Mouse (Mus musculus): Measurements from ENCODE around the gene Fnbp1. TPM values are rescaled to one million over a fixed set of nuclear protein-coding genes. Genes with fewer than 3 reads are reported as not detected.

The Fnbp1 gene
- polyA plus RNA-seq, 1 experiment from 2014 or later = 31.1 TPM

- no peaks in the 10 kb centered on the region for H3K9me3 ChIP-seq (ENCODE audit: control insufficient read depth, low read length)
- 36% methylated on average over 6 of the region's 6 CpGs for WGBS
- peaks cover 20% of the 10 kb centered on the region for H3K4me1 ChIP-seq (replicated peaks; ENCODE audit: control insufficient read depth, insufficient read depth, low read length)
- H3K4me2 ChIP-seq (ENCODE audit: low read length) = peak overlapping the region; percentile 93; the same call in 1 of the 2 replicates
- DNase-seq (ENCODE audit: low spot score) (no peak), ATAC-seq (replicated peaks; ENCODE audit: low FRiP score, low TSS enrichment, low read depth) (no peak)
- H3K27ac ChIP-seq (ENCODE audit: low read depth) = peak overlapping the region; percentile 3; the same call in 1 of the 2 replicates
- no peaks in the 10 kb centered on the region for H3K27me3 ChIP-seq (replicated peaks; ENCODE audit: control insufficient read depth, insufficient read depth, low read length)
- peaks cover 19% of the 10 kb centered on the region for H3K36me3 ChIP-seq (ENCODE audit: control insufficient read depth, insufficient read depth, low read length)
- H3K9ac ChIP-seq (ENCODE audit: low read length) = no peak overlapping the region
- H3K4me3 ChIP-seq (ENCODE audit: low read depth, low read length) = no peak overlapping the region
Observed at GRCm38 (mm10) chr2:31143326-31143725, 1.5 kb upstream of the Fnbp1 start.

- Histone ChIP-seq H3K4me2 (ENCODE audit: low read length) (peak overlapping the region; percentile 93), H3K36me3 (ENCODE audit: control insufficient read depth, insufficient read depth, low read length) (peaks cover 13% of the 10 kb centered on the region), H3K27ac (ENCODE audit: low read depth) (peak overlapping the region; percentile 87), H3K9me3 (ENCODE audit: control insufficient read depth, low read length) (no peaks in the 10 kb centered on the region), H3K9ac (ENCODE audit: low read length) (peak overlapping the region; percentile 93; the same call in 1 of the 2 replicates), H3K27me3 (replicated peaks; ENCODE audit: control insufficient read depth, insufficient read depth, low read length) (no peaks in the 10 kb centered on the region), H3K4me1 (replicated peaks; ENCODE audit: control insufficient read depth, insufficient read depth, low read length) (peaks cover 20% of the 10 kb centered on the region), H3K4me3 (ENCODE audit: low read depth, low read length) (peak overlapping the region; percentile 85)
- DNase-seq (ENCODE audit: low spot score) (no peak), ATAC-seq (replicated peaks; ENCODE audit: low FRiP score, low TSS enrichment, low read depth) (0 out of 2 replicates have a peak, but pooled peaks have one; percentile 37)
- WGBS = 13% methylated on average over 3 of the region's 3 CpGs
Observed at GRCm38 (mm10) chr2:31142505-31142904, 697 bp upstream of the Fnbp1 start.

GRCm38 (mm10) chr2:31141074-31141866, 538 bp downstream of the Fnbp1 start:
- ATAC-seq (replicated peaks; ENCODE audit: low FRiP score, low TSS enrichment, low read depth) (peak; percentile 48), DNase-seq (ENCODE audit: low spot score) (peak; percentile 72)
- Histone ChIP-seq H3K36me3 (ENCODE audit: control insufficient read depth, insufficient read depth, low read length) (peaks cover 2% of the 10 kb centered on the region), H3K9ac (ENCODE audit: low read length) (peak overlapping the region; percentile 93), H3K27ac (ENCODE audit: low read depth) (peak overlapping the region; percentile 87), H3K4me1 (replicated peaks; ENCODE audit: control insufficient read depth, insufficient read depth, low read length) (peaks cover 20% of the 10 kb centered on the region), H3K4me3 (ENCODE audit: low read depth, low read length) (peak overlapping the region; percentile 85), H3K9me3 (ENCODE audit: control insufficient read depth, low read length) (no peaks in the 10 kb centered on the region), H3K27me3 (replicated peaks; ENCODE audit: control insufficient read depth, insufficient read depth, low read length) (no peaks in the 10 kb centered on the region), H3K4me2 (ENCODE audit: low read length) (peak overlapping the region; percentile 93)
- under 1% methylated on average over 75 of the region's 78 CpGs for whole genome bisulfite sequencing

- Histone ChIP-seq H3K4me1 (replicated peaks; ENCODE audit: control insufficient read depth, insufficient read depth, low read length) (peaks cover 20% of the 10 kb centered on the region), H3K9me3 (ENCODE audit: control insufficient read depth, low read length) (no peaks in the 10 kb centered on the region), H3K27ac (ENCODE audit: low read depth) (no peak overlapping the region), H3K36me3 (ENCODE audit: control insufficient read depth, insufficient read depth, low read length) (no peaks in the 10 kb centered on the region), H3K4me2 (ENCODE audit: low read length) (peak overlapping the region; percentile 93), H3K4me3 (ENCODE audit: low read depth, low read length) (peak overlapping the region; percentile 85), H3K9ac (ENCODE audit: low read length) (peak overlapping the region; percentile 93), H3K27me3 (replicated peaks; ENCODE audit: control insufficient read depth, insufficient read depth, low read length) (no peaks in the 10 kb centered on the region)
- 4% methylated on average over 10 of the region's 10 CpGs for WGBS
- ATAC-seq (replicated peaks; ENCODE audit: low FRiP score, low TSS enrichment, low read depth) (no peak), DNase-seq (ENCODE audit: low spot score) (no peak)
Observed at GRCm38 (mm10) chr2:31140772-31141073, 1.1 kb downstream of the Fnbp1 start.

- Histone ChIP-seq H3K9me3 (ENCODE audit: control insufficient read depth, low read length) (no peaks in the 10 kb centered on the region), H3K27me3 (replicated peaks; ENCODE audit: control insufficient read depth, insufficient read depth, low read length) (no peaks in the 10 kb centered on the region), H3K36me3 (ENCODE audit: control insufficient read depth, insufficient read depth, low read length) (no peaks in the 10 kb centered on the region), H3K4me3 (ENCODE audit: low read depth, low read length) (peak overlapping the region; percentile 85), H3K27ac (ENCODE audit: low read depth) (no peak overlapping the region), H3K9ac (ENCODE audit: low read length) (peak overlapping the region; percentile 93), H3K4me2 (ENCODE audit: low read length) (peak overlapping the region; percentile 93), H3K4me1 (replicated peaks; ENCODE audit: control insufficient read depth, insufficient read depth, low read length) (peaks cover 20% of the 10 kb centered on the region)
- ATAC-seq (replicated peaks; ENCODE audit: low FRiP score, low TSS enrichment, low read depth) (no peak), DNase-seq (ENCODE audit: low spot score) (no peak)
- 72% methylated on average over 12 of the region's 12 CpGs for WGBS
Observed at GRCm38 (mm10) chr2:31139991-31140771, 1.6 kb downstream of the Fnbp1 start.

- no peak overlapping the region for H3K4me3 ChIP-seq (ENCODE audit: low read depth, low read length)
- H3K36me3 ChIP-seq (ENCODE audit: control insufficient read depth, insufficient read depth, low read length) = no peaks in the 10 kb centered on the region
- peaks cover 20% of the 10 kb centered on the region for H3K4me1 ChIP-seq (replicated peaks; ENCODE audit: control insufficient read depth, insufficient read depth, low read length)
- H3K9me3 ChIP-seq (ENCODE audit: control insufficient read depth, low read length) = no peaks in the 10 kb centered on the region
- no peak overlapping the region for H3K9ac ChIP-seq (ENCODE audit: low read length)
- no peak overlapping the region for H3K4me2 ChIP-seq (ENCODE audit: low read length)
- no peaks in the 10 kb centered on the region for H3K27me3 ChIP-seq (replicated peaks; ENCODE audit: control insufficient read depth, insufficient read depth, low read length)
- ATAC-seq (replicated peaks; ENCODE audit: low FRiP score, low TSS enrichment, low read depth) (no peak), DNase-seq (ENCODE audit: low spot score) (no peak)
- WGBS = 89% methylated on average over 10 of the region's 10 CpGs
- H3K27ac ChIP-seq (ENCODE audit: low read depth) = no peak overlapping the region
Observed at GRCm38 (mm10) chr2:31139174-31139632, 2.6 kb downstream of the Fnbp1 start.

GRCm38 (mm10) chr2:31137018-31137590, 4.7 kb downstream of the Fnbp1 start:
- WGBS = 65% methylated on average over 14 of the region's 14 CpGs
- Histone ChIP-seq H3K4me1 (replicated peaks; ENCODE audit: control insufficient read depth, insufficient read depth, low read length) (peaks cover 18% of the 10 kb centered on the region), H3K4me3 (ENCODE audit: low read depth, low read length) (no peak overlapping the region), H3K9ac (ENCODE audit: low read length) (no peak overlapping the region), H3K9me3 (ENCODE audit: control insufficient read depth, low read length) (no peaks in the 10 kb centered on the region), H3K27me3 (replicated peaks; ENCODE audit: control insufficient read depth, insufficient read depth, low read length) (no peaks in the 10 kb centered on the region), H3K27ac (ENCODE audit: low read depth) (no peak overlapping the region), H3K36me3 (ENCODE audit: control insufficient read depth, insufficient read depth, low read length) (no peaks in the 10 kb centered on the region), H3K4me2 (ENCODE audit: low read length) (no peak overlapping the region)
- no peak for ATAC-seq (replicated peaks; ENCODE audit: low FRiP score, low TSS enrichment, low read depth)
- no peak for DNase-seq (ENCODE audit: low spot score)

GRCm38 (mm10) chr2:31136338-31136737, 5.5 kb downstream of the Fnbp1 start:
- WGBS = 38% methylated on average over 9 of the region's 13 CpGs
- Histone ChIP-seq H3K9ac (ENCODE audit: low read length) (no peak overlapping the region), H3K4me1 (replicated peaks; ENCODE audit: control insufficient read depth, insufficient read depth, low read length) (peaks cover 26% of the 10 kb centered on the region), H3K4me2 (ENCODE audit: low read length) (no peak overlapping the region), H3K9me3 (ENCODE audit: control insufficient read depth, low read length) (no peaks in the 10 kb centered on the region), H3K36me3 (ENCODE audit: control insufficient read depth, insufficient read depth, low read length) (no peaks in the 10 kb centered on the region), H3K4me3 (ENCODE audit: low read depth, low read length) (no peak overlapping the region), H3K27ac (ENCODE audit: low read depth) (no peak overlapping the region), H3K27me3 (replicated peaks; ENCODE audit: control insufficient read depth, insufficient read depth, low read length) (no peaks in the 10 kb centered on the region)
- DNase-seq (ENCODE audit: low spot score) (no peak), ATAC-seq (replicated peaks; ENCODE audit: low FRiP score, low TSS enrichment, low read depth) (no peak)

Data from intestine, embryonic 14.5 days (tissue).